Mouse (Mus musculus): ENCODE data around the gene Parva. TPM values are rescaled to one million over a fixed set of nuclear protein-coding genes. Genes with fewer than 3 reads are reported as not detected.

Parva gene
- polyA plus RNA-seq, 1 experiment from 2014 or later = 8.6 TPM

DNA sequence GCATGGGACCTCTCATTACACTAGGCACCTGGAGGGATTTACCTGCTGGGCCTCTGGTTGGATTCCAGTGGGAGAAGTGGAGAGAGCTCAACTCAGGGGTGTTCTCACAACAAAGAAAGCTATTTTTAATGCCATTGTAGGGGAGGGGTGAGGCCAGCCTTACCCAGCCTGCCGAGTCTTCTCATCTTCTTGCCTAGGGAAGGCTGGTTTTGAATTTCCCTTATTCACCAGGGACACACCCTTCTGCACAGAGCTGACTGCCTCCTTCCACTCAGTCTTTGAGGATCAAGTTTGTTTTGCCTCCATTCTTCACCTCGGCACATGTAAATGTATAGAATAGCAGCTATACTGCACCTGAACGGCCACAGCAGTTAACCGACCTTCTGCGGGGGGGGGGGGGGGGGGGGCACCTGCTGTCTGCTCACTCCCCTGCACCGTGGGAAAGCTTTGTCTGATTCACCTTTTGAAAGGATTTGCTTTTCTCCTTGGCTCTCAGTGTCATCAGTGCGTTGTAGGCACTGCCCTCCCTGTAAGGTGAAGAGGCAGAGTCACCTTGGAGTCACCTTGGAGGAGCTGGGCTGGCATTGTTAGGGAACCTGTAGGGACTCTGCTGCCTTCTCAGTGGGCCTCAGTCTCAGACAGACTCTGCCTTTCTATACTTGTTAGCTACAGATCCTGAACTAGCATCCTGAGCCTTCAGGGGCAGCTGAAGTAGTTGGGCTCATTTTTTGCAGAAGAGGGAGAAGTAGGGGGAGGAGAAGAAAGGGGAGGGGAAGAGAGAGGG is 10.4 kb upstream of the Parva start:
- H3K4me2 ChIP-seq (ENCODE audit: low read depth, low read length) = no peak overlapping the region
- TF ChIP-seq CTCF (IDR thresholded peaks at IDR 0.05; ENCODE audit: low read depth) (no peak), EP300 (IDR thresholded peaks at IDR 0.05; ENCODE audit: low read depth) (no peak)
- no peak for ATAC-seq
- H3K27ac ChIP-seq (ENCODE audit: low read depth) = no peak overlapping the region
- no peak overlapping the region for H3K4me3 ChIP-seq (ENCODE audit: low read depth, low read length)
- WGBS (ENCODE audit: insufficient replicate concordance) = 25% methylated on average over 7 of the region's 7 CpGs
- H3K9me3 ChIP-seq (ENCODE audit: low read length) = no peaks in the 10 kb centered on the region
- no peak for DNase-seq
- H3K27me3 ChIP-seq (ENCODE audit: insufficient read depth, low read length) = 0 out of 2 replicates have a peak, but pooled peaks cover 3% of the 10 kb centered on the region
- no peaks in the 10 kb centered on the region for H3K36me3 ChIP-seq (replicated peaks; ENCODE audit: insufficient read depth, low read length)
- no peak overlapping the region for H3K9ac ChIP-seq (replicated peaks)
- H3K4me1 ChIP-seq (ENCODE audit: insufficient read depth) = no peaks in the 10 kb centered on the region

DNA sequence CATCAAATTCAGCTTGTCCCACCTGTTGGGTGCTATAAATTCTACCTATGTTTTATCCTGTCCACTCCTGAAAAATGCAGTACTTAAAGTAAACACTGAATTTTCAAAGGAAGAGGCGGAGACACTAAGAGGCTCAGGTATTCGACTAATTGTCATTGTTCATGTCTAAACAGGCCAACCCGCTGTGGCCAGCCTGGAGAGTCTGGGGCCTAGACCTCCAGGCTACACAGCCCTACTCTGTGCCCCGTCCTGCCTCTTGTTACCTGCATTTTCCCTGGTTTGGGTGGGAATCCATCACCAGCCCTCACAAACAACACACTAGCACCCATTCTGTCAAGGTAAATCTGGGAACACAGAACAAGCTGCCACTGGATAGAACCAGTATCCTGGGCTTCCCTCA is 9.7 kb upstream of the Parva start:
- Histone ChIP-seq H3K9me3 (ENCODE audit: low read length) (no peaks in the 10 kb centered on the region), H3K4me2 (ENCODE audit: low read depth, low read length) (no peak overlapping the region), H3K27ac (ENCODE audit: low read depth) (no peak overlapping the region), H3K36me3 (replicated peaks; ENCODE audit: insufficient read depth, low read length) (no peaks in the 10 kb centered on the region), H3K27me3 (ENCODE audit: insufficient read depth, low read length) (0 out of 2 replicates have a peak, but pooled peaks cover 3% of the 10 kb centered on the region), H3K9ac (replicated peaks) (no peak overlapping the region), H3K4me3 (ENCODE audit: low read depth, low read length) (no peak overlapping the region), H3K4me1 (ENCODE audit: insufficient read depth) (no peaks in the 10 kb centered on the region)
- TF ChIP-seq CTCF (IDR thresholded peaks at IDR 0.05; ENCODE audit: low read depth) = no peak
- TF ChIP-seq EP300 (IDR thresholded peaks at IDR 0.05; ENCODE audit: low read depth) = no peak
- 67% methylated on average over 4 of the region's 4 CpGs for WGBS (ENCODE audit: insufficient replicate concordance)
- DNase-seq (no peak), ATAC-seq (no peak)

DNA sequence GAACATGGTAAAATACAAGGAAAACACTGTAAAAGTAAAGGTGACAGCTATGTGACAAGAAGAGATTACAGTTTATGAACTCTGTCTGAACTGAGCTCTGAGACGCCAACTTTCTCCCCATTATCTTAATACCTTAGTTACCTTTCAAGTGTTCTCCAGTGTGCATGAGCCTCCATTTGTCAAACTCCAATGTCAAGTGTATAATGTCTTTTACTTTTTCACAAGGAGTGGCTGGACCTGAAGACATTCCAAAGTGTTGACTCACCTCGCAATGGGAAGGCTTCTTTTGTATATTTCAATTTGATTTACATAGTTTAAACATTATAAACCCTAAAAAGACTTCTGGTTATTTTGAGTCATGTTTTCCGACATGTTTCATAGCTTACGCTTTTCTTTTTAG is 3.9 kb upstream of the Parva start:
- Histone ChIP-seq H3K9ac (replicated peaks) (no peak overlapping the region), H3K9me3 (ENCODE audit: low read length) (no peaks in the 10 kb centered on the region), H3K4me1 (ENCODE audit: insufficient read depth) (no peaks in the 10 kb centered on the region), H3K27me3 (ENCODE audit: insufficient read depth, low read length) (0 out of 2 replicates have a peak, but pooled peaks cover 4% of the 10 kb centered on the region), H3K27ac (ENCODE audit: low read depth) (no peak overlapping the region), H3K4me3 (ENCODE audit: low read depth, low read length) (no peak overlapping the region), H3K36me3 (replicated peaks; ENCODE audit: insufficient read depth, low read length) (no peaks in the 10 kb centered on the region), H3K4me2 (ENCODE audit: low read depth, low read length) (no peak overlapping the region)
- DNase-seq (no peak), ATAC-seq (no peak)
- TF ChIP-seq EP300 (IDR thresholded peaks at IDR 0.05; ENCODE audit: low read depth) = no peak
- TF ChIP-seq CTCF (IDR thresholded peaks at IDR 0.05; ENCODE audit: low read depth) = no peak
- WGBS (ENCODE audit: insufficient replicate concordance) = 74% methylated on average over 4 of the region's 4 CpGs

DNA sequence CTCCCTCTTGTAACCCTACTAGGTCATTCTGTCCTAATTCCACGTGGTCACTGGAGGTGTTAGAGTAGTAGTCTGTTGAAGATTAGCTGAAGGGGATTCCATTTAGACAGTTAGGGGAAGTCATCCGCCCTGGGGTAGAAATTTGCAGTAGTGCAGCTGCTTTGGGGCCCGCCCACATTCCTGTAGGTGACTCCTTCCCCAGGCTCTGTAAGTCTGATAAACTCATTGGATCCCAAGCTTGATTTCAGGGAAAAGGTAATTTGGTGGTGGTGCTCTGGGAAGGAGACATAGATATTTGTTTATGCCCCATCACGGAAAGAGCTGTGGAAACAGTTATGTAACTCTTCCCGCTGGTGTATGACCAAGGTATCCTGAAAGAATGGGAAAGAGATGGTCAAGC is 494 bp upstream of the Parva start:
- 0 out of 2 replicates have a peak, but pooled peaks cover 4% of the 10 kb centered on the region for H3K27me3 ChIP-seq (ENCODE audit: insufficient read depth, low read length)
- H3K4me3 ChIP-seq (ENCODE audit: low read depth, low read length) = no peak overlapping the region
- 43% methylated on average over 5 of the region's 5 CpGs for WGBS (ENCODE audit: insufficient replicate concordance)
- H3K9ac ChIP-seq (replicated peaks) = no peak overlapping the region
- DNase-seq (no peak), ATAC-seq (no peak)
- TF ChIP-seq EP300 (IDR thresholded peaks at IDR 0.05; ENCODE audit: low read depth) (no peak), CTCF (IDR thresholded peaks at IDR 0.05; ENCODE audit: low read depth) (no peak)
- H3K27ac ChIP-seq (ENCODE audit: low read depth) = no peak overlapping the region
- H3K36me3 ChIP-seq (replicated peaks; ENCODE audit: insufficient read depth, low read length) = no peaks in the 10 kb centered on the region
- no peaks in the 10 kb centered on the region for H3K4me1 ChIP-seq (ENCODE audit: insufficient read depth)
- 0 out of 2 replicates have a peak overlapping the region, but pooled peaks have one; percentile 71 for H3K4me2 ChIP-seq (ENCODE audit: low read depth, low read length)
- H3K9me3 ChIP-seq (ENCODE audit: low read length) = no peaks in the 10 kb centered on the region

DNA sequence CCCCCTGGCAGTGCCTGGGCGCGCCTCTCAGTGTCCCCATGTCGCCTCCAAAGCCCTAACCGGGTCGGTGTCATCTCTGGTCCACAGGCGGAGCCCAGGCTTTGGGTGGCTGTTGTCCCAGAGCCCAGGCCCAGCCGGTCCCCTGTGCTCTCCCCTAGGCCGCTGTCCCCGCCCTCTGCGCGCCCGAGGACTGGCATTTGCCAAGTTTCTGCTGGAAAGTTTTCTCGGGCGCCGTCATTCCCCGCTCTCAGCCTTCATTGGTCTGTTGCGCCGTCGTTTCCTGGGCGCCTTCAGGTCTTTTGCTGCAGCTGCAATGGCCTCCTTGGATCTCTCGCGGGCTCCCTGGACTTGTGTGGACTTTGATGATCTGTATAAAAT is 842 bp downstream of the Parva start:
- H3K4me3 ChIP-seq (ENCODE audit: low read depth, low read length) = peak overlapping the region; percentile 63
- H3K9ac ChIP-seq (replicated peaks) = peak overlapping the region; percentile 78
- no peaks in the 10 kb centered on the region for H3K36me3 ChIP-seq (replicated peaks; ENCODE audit: insufficient read depth, low read length)
- peak; percentile 93 for ATAC-seq
- DNase-seq = peak; percentile 81
- TF ChIP-seq CTCF (IDR thresholded peaks at IDR 0.05; ENCODE audit: low read depth) (no peak), EP300 (IDR thresholded peaks at IDR 0.05; ENCODE audit: low read depth) (no peak)
- no peaks in the 10 kb centered on the region for H3K9me3 ChIP-seq (ENCODE audit: low read length)
- 0 out of 2 replicates have a peak, but pooled peaks cover 4% of the 10 kb centered on the region for H3K27me3 ChIP-seq (ENCODE audit: insufficient read depth, low read length)
- WGBS (ENCODE audit: insufficient replicate concordance) = 3% methylated on average over 22 of the region's 22 CpGs
- no peaks in the 10 kb centered on the region for H3K4me1 ChIP-seq (ENCODE audit: insufficient read depth)
- peak overlapping the region; percentile 89 for H3K27ac ChIP-seq (ENCODE audit: low read depth)
- H3K4me2 ChIP-seq (ENCODE audit: low read depth, low read length) = peak overlapping the region; percentile 71

DNA sequence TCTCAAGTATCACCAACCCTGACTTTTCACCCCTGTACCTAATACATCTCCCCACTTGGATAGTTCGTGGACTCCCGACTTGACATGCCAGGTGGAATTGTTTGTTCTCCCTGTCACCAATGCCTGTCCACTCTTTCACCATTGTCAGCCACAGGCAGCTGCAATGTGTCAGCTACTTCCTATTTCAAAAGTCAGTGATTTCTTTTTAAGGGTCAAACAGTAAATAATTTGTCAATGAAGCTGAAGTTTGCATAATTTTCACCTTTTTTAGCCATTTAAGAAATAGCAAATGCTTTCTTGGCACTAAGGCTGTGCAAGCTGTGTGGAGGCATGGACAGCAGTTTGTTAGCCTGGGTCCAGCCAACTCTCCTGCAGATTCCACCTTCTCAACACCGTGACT is 12.5 kb downstream of the Parva start:
- H3K4me2 ChIP-seq (ENCODE audit: low read depth, low read length) = no peak overlapping the region
- H3K27ac ChIP-seq (ENCODE audit: low read depth) = no peak overlapping the region
- peaks cover 10% of the 10 kb centered on the region for H3K4me1 ChIP-seq (ENCODE audit: insufficient read depth)
- no peaks in the 10 kb centered on the region for H3K27me3 ChIP-seq (ENCODE audit: insufficient read depth, low read length)
- TF ChIP-seq EP300 (IDR thresholded peaks at IDR 0.05; ENCODE audit: low read depth) = no peak
- TF ChIP-seq CTCF (IDR thresholded peaks at IDR 0.05; ENCODE audit: low read depth) = no peak
- H3K4me3 ChIP-seq (ENCODE audit: low read depth, low read length) = no peak overlapping the region
- H3K9me3 ChIP-seq (ENCODE audit: low read length) = no peaks in the 10 kb centered on the region
- no peaks in the 10 kb centered on the region for H3K36me3 ChIP-seq (replicated peaks; ENCODE audit: insufficient read depth, low read length)
- WGBS (ENCODE audit: insufficient replicate concordance) = 71% methylated on average over 3 of the region's 3 CpGs
- ATAC-seq (no peak), DNase-seq (no peak)
- H3K9ac ChIP-seq (replicated peaks) = no peak overlapping the region
